Mouse (Mus musculus): ENCODE data around the gene Mall. TPM values are rescaled to one million over a fixed set of nuclear protein-coding genes. Genes with fewer than 3 reads are reported as not detected.

The Mall gene
- polyA plus RNA-seq (2012): not detected in 2 replicates

- no peak for TF ChIP-seq GATA1 (IDR thresholded peaks at IDR 0.05; ENCODE audit: low read length)
- no peak for TF ChIP-seq TAL1 (IDR thresholded peaks at IDR 0.05; ENCODE audit: low read length)
- H3K9me3 ChIP-seq (ENCODE audit: control insufficient read depth, low read length): no peaks in the 10 kb centered on the region
- H3K4me1 ChIP-seq (ENCODE audit: control insufficient read depth): peaks cover 2% of the 10 kb centered on the region; the same call in 1 of the 2 replicates
- peaks cover 36% of the 10 kb centered on the region for H3K27me3 ChIP-seq (ENCODE audit: control insufficient read depth)
- H3K4me3 ChIP-seq (replicated peaks): no peak within 1 kb of the TSS
- no peaks in the 10 kb centered on the region for H3K36me3 ChIP-seq (ENCODE audit: control insufficient read depth)
Measured at GRCm38 (mm10) chr2:127729671-127730070, at the start of gene Mall. Gene Mall (minus strand): TSS chr2:127729932.

- TF ChIP-seq GATA1 (IDR thresholded peaks at IDR 0.05; ENCODE audit: low read length): no peak
- TF ChIP-seq TAL1 (IDR thresholded peaks at IDR 0.05; ENCODE audit: low read length): no peak
Measured at GRCm38 (mm10) chr2:127778451-127778850, 48.7 kb upstream of the Mall start.

GRCm38 (mm10) chr2:127775013-127775412 is 45.3 kb upstream of the Mall start:
- H3K4me3 ChIP-seq (replicated peaks): no peak overlapping the region
- TF ChIP-seq GATA1 (IDR thresholded peaks at IDR 0.05; ENCODE audit: low read length): no peak
- no peak for TF ChIP-seq TAL1 (IDR thresholded peaks at IDR 0.05; ENCODE audit: low read length)
- H3K27me3 ChIP-seq (ENCODE audit: control insufficient read depth): no peaks in the 10 kb centered on the region
- H3K36me3 ChIP-seq (ENCODE audit: control insufficient read depth): peaks cover 15% of the 10 kb centered on the region
- H3K9me3 ChIP-seq (ENCODE audit: control insufficient read depth, low read length): no peaks in the 10 kb centered on the region
- peaks cover 22% of the 10 kb centered on the region for H3K4me1 ChIP-seq (ENCODE audit: control insufficient read depth)

More at GRCm38 (mm10) chr2:127778451-127778850, 48.7 kb upstream of the Mall start:
- Histone ChIP-seq H3K27me3 (ENCODE audit: control insufficient read depth) (no peaks in the 10 kb centered on the region), H3K4me1 (ENCODE audit: control insufficient read depth) (peaks cover 15% of the 10 kb centered on the region), H3K4me3 (replicated peaks) (no peak overlapping the region), H3K36me3 (ENCODE audit: control insufficient read depth) (no peaks in the 10 kb centered on the region; the same call in 1 of the 2 replicates), H3K9me3 (ENCODE audit: control insufficient read depth, low read length) (no peaks in the 10 kb centered on the region)

- TF ChIP-seq GATA1 (IDR thresholded peaks at IDR 0.05; ENCODE audit: low read length) (no peak), TAL1 (IDR thresholded peaks at IDR 0.05; ENCODE audit: low read length) (no peak)
- Histone ChIP-seq H3K36me3 (ENCODE audit: control insufficient read depth) (peaks cover 18% of the 10 kb centered on the region), H3K4me1 (ENCODE audit: control insufficient read depth) (peaks cover 22% of the 10 kb centered on the region), H3K4me3 (replicated peaks) (no peak overlapping the region), H3K9me3 (ENCODE audit: control insufficient read depth, low read length) (no peaks in the 10 kb centered on the region), H3K27me3 (ENCODE audit: control insufficient read depth) (no peaks in the 10 kb centered on the region)
Measured at GRCm38 (mm10) chr2:127774578-127774941, 44.8 kb upstream of the Mall start.

DNA sequence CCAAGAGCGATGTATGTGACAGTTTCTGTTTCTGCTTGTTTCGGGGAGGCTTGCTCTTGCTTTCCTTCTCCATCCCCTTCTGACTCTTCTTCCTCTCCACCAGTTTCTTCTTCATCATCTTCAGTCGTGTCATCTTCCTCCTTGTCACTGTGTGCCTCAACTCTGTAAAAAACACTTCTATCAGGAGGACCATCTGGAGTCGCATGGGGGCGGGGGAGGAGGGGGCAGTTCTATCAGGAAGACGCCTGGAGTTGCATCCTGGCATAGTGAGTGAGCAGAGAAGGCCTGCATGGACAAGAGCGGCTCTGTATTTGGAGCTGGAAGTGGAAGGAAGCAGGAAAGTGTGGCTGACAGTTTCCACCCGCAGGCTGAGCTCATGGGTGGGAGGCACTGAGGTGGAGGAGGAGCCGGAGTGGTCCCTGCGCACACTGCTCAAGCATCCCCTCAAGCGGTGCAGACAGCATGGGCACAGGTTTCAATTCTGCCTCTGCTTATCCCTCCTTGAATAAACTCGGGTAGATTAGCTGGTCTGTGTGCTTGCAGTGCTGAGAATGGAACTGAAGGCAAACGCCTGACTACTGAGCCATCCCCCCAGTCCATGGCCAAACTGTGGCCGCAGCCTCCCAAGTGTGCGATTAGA is 44.3 kb upstream of the Mall start:
- Histone ChIP-seq H3K4me3 (replicated peaks) (peak overlapping the region; percentile 58), H3K9me3 (ENCODE audit: control insufficient read depth, low read length) (no peaks in the 10 kb centered on the region), H3K36me3 (ENCODE audit: control insufficient read depth) (peaks cover 22% of the 10 kb centered on the region), H3K27me3 (ENCODE audit: control insufficient read depth) (no peaks in the 10 kb centered on the region), H3K4me1 (ENCODE audit: control insufficient read depth) (peaks cover 22% of the 10 kb centered on the region)
- no peak for TF ChIP-seq GATA1 (IDR thresholded peaks at IDR 0.05; ENCODE audit: low read length)
- TF ChIP-seq TAL1 (IDR thresholded peaks at IDR 0.05; ENCODE audit: low read length): peak; percentile 44; the same call in 2 of the 3 replicates

- no peak overlapping the region for H3K4me3 ChIP-seq (replicated peaks)
- H3K36me3 ChIP-seq (ENCODE audit: control insufficient read depth): peaks cover 33% of the 10 kb centered on the region
Measured at GRCm38 (mm10) chr2:127761587-127761986, 31.9 kb upstream of the Mall start.

DNA sequence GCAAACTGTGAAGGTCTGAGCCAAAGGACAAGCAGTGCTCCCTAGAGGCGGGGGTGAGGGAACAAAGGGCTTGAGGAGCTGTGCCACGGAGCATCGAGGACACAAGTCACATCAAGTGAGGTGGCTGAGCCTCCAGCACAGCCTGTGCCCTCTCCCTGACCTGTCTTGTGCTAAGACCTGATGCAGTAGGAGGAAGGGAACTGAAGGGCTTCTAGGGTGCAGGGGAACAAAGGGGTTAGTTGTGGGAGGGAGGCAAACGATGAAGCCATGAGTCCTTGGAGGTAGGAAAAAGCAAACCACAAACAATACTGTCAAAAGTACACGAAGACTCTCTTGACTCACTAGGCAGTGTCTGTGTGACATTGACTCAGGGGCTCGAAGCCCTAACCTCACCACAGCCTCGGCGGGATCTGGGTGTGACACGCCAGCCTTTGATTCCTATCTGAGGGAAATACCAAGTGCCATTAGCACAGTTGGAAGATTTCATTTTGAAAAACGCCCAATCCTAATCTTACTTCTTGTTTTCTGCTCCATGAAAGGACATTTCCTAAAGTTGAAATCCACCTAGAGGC is 30.8 kb upstream of the Mall start:
- Histone ChIP-seq H3K9me3 (ENCODE audit: control insufficient read depth, low read length) (no peaks in the 10 kb centered on the region), H3K36me3 (ENCODE audit: control insufficient read depth) (peaks cover 31% of the 10 kb centered on the region), H3K4me1 (ENCODE audit: control insufficient read depth) (peaks cover 3% of the 10 kb centered on the region), H3K27me3 (ENCODE audit: control insufficient read depth) (no peaks in the 10 kb centered on the region), H3K4me3 (replicated peaks) (no peak overlapping the region)
- TF ChIP-seq TAL1 (IDR thresholded peaks at IDR 0.05; ENCODE audit: low read length) (no peak), GATA1 (IDR thresholded peaks at IDR 0.05; ENCODE audit: low read length) (no peak)

More at GRCm38 (mm10) chr2:127761587-127761986, 31.9 kb upstream of the Mall start:
- H3K27me3 ChIP-seq (ENCODE audit: control insufficient read depth): no peaks in the 10 kb centered on the region
- TF ChIP-seq GATA1 (IDR thresholded peaks at IDR 0.05; ENCODE audit: low read length): no peak
- no peak for TF ChIP-seq TAL1 (IDR thresholded peaks at IDR 0.05; ENCODE audit: low read length)
- peaks cover 3% of the 10 kb centered on the region for H3K4me1 ChIP-seq (ENCODE audit: control insufficient read depth)
- H3K9me3 ChIP-seq (ENCODE audit: control insufficient read depth, low read length): no peaks in the 10 kb centered on the region

DNA sequence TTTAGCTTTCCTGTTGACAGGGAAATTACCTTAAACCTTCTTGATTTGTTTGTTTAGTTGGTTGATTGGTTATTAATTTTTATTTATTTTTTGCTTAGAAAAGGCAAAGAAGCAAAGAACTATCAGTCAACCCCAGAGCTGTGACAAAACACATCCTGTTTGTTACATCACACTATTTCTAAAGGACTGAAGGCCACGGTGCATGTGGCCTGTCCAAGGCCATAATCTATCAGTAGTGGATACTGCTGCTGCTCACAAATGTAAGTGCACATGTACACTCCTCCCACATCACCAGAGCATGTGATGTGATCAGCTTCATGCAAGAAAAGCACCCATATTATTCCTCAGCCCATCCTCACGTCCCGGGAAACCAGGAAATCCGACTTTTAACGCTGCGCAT is 30.3 kb upstream of the Mall start:
- no peaks in the 10 kb centered on the region for H3K9me3 ChIP-seq (ENCODE audit: control insufficient read depth, low read length)
- H3K36me3 ChIP-seq (ENCODE audit: control insufficient read depth): peaks cover 31% of the 10 kb centered on the region
- no peaks in the 10 kb centered on the region for H3K27me3 ChIP-seq (ENCODE audit: control insufficient read depth)
- H3K4me3 ChIP-seq (replicated peaks): no peak overlapping the region
- peaks cover 3% of the 10 kb centered on the region for H3K4me1 ChIP-seq (ENCODE audit: control insufficient read depth)
- TF ChIP-seq TAL1 (IDR thresholded peaks at IDR 0.05; ENCODE audit: low read length): no peak
- TF ChIP-seq GATA1 (IDR thresholded peaks at IDR 0.05; ENCODE audit: low read length): no peak

DNA sequence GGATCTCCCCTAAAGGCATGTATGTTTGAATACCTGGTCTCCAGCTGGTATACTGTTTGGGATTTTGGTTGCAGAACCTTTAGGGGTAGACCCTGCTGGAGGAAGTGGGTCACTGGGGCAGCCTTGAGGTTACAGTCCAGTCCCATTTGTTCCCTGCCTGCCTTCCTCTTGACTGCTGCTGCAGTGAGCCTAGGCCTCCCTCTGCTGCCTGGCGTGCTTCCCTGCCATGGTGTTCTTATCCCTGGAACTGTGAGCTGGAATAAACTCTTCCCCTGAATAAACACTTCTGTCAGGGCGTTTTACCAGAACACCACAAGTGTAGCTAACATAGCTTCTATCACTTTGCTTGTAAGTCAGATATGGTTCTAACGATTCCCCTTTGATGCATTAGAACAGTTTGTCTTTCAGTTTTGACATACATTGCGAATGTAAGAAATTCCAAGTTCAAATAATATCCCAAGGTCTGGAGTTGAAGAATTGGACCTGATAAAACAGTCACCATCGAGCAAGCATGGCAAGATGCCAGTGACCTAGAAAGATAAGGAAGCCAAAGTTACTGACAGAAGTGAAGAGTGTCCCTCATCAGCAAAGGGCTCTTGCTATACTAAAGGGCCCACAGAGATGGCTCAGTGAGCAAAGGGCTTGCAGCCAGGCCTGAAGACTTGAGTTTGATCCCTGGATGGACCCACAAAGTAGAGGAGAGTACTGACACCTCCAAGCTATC is 29.6 kb upstream of the Mall start:
- H3K27me3 ChIP-seq (ENCODE audit: control insufficient read depth): no peaks in the 10 kb centered on the region
- peaks cover 25% of the 10 kb centered on the region for H3K36me3 ChIP-seq (ENCODE audit: control insufficient read depth)
- peaks cover 3% of the 10 kb centered on the region for H3K4me1 ChIP-seq (ENCODE audit: control insufficient read depth)
- no peaks in the 10 kb centered on the region for H3K9me3 ChIP-seq (ENCODE audit: control insufficient read depth, low read length)
- no peak for TF ChIP-seq GATA1 (IDR thresholded peaks at IDR 0.05; ENCODE audit: low read length)
- TF ChIP-seq TAL1 (IDR thresholded peaks at IDR 0.05; ENCODE audit: low read length): no peak
- no peak overlapping the region for H3K4me3 ChIP-seq (replicated peaks)
